Mouse (Mus musculus): Measurements from ENCODE around the gene Gen1. TPM values are rescaled to one million over a fixed set of nuclear protein-coding genes. Genes with fewer than 3 reads are reported as not detected.

Gen1 gene
- polyA plus RNA-seq, 1 experiment: 23.9 TPM

DNA sequence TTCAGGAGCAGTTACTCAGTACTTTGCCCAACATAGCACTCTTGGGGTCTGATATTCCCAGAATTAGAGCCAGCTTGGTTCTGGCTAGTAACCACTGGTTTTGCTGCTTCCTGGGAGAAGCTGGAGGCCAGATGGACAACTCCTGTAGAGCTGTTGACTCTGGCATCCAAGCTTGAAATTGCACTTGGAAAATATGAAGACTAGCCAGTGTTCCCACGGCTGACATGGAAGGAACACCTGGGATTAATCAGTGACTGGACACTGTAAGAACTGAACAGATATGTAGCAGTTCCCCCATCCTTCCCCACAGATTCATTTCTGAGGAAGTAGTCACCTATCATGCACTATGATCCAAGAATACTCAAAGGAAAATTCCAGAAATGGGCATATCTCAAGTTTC is 52.7 kb downstream of the Gen1 start:
- Histone ChIP-seq H3K9ac (ENCODE audit: low read depth, poor library complexity, severe bottlenecking) (no peak overlapping the region), H3K4me1 (ENCODE audit: control insufficient read depth, insufficient read depth, low read length) (no peaks in the 10 kb centered on the region), H3K27me3 (ENCODE audit: control insufficient read depth, insufficient read depth, low read length, poor library complexity, severe bottlenecking) (no peaks in the 10 kb centered on the region), H3K27ac (ENCODE audit: insufficient read depth, low read length) (no peak overlapping the region), H3K36me3 (ENCODE audit: control insufficient read depth, insufficient read depth, low read length, poor library complexity, severe bottlenecking) (no peaks in the 10 kb centered on the region), H3K4me3 (ENCODE audit: low read depth, low read length) (no peak overlapping the region), H3K9me3 (replicated peaks; ENCODE audit: control insufficient read depth, insufficient read depth, low read length, poor library complexity, severe bottlenecking) (no peaks in the 10 kb centered on the region)
- TF ChIP-seq POLR2A (IDR thresholded peaks at IDR 0.05; ENCODE audit: insufficient read depth, low read length) (no peak), EP300 (IDR thresholded peaks at IDR 0.05; ENCODE audit: insufficient read depth, low read depth, low read length) (no peak), CTCF (IDR thresholded peaks at IDR 0.05; ENCODE audit: low read depth, low read length) (no peak)

DNA sequence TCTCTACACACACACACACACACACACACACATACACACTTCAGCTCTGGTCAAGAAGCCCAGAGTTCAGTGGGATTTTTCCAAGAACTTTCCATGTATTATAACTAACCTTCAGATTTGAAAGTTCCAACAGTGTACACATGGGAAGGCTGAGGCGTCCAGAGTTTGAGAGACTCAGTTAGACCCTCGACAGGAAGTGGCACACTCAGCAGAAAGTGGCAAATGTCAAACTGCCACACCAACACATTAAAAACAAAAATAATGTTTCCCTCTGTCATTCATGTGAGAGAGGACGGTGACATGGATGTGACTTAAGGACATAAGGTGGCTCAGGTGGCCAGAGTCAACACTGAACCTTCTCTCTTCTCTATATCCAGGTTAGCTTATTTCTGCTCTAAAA is 55.2 kb downstream of the Gen1 start:
- H3K27me3 ChIP-seq (ENCODE audit: control insufficient read depth, insufficient read depth, low read length, poor library complexity, severe bottlenecking): no peaks in the 10 kb centered on the region
- TF ChIP-seq CTCF (IDR thresholded peaks at IDR 0.05; ENCODE audit: low read depth, low read length) (no peak), EP300 (IDR thresholded peaks at IDR 0.05; ENCODE audit: insufficient read depth, low read depth, low read length) (no peak), POLR2A (IDR thresholded peaks at IDR 0.05; ENCODE audit: insufficient read depth, low read length) (no peak)
- H3K36me3 ChIP-seq (ENCODE audit: control insufficient read depth, insufficient read depth, low read length, poor library complexity, severe bottlenecking): no peaks in the 10 kb centered on the region
- H3K9me3 ChIP-seq (replicated peaks; ENCODE audit: control insufficient read depth, insufficient read depth, low read length, poor library complexity, severe bottlenecking): no peaks in the 10 kb centered on the region
- H3K27ac ChIP-seq (ENCODE audit: insufficient read depth, low read length): no peak overlapping the region
- H3K9ac ChIP-seq (ENCODE audit: low read depth, poor library complexity, severe bottlenecking): no peak overlapping the region
- no peak overlapping the region for H3K4me3 ChIP-seq (ENCODE audit: low read depth, low read length)
- no peaks in the 10 kb centered on the region for H3K4me1 ChIP-seq (ENCODE audit: control insufficient read depth, insufficient read depth, low read length)

DNA sequence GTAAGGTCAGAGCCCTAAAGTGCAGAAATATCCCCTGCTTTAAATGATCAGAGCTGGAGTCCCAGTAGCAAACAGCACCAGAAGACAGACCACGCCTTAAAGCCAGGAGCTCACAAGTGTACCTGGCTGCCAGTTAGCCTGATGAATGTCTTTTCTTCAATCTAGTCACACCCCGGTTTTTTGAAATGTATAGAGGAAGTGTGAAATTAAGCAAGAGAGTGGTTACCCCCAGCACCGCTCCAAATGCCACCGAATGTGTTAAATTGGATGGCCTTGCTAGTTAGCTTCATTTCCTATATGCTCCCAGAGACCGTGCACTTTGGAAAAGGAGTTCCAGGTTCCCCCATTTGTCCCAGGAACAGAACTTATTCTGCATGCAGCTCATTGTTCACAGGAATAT is 56.0 kb downstream of the Gen1 start:
- TF ChIP-seq POLR2A (IDR thresholded peaks at IDR 0.05; ENCODE audit: insufficient read depth, low read length) (no peak), CTCF (IDR thresholded peaks at IDR 0.05; ENCODE audit: low read depth, low read length) (no peak), EP300 (IDR thresholded peaks at IDR 0.05; ENCODE audit: insufficient read depth, low read depth, low read length) (no peak)
- Histone ChIP-seq H3K27ac (ENCODE audit: insufficient read depth, low read length) (no peak overlapping the region), H3K27me3 (ENCODE audit: control insufficient read depth, insufficient read depth, low read length, poor library complexity, severe bottlenecking) (no peaks in the 10 kb centered on the region), H3K36me3 (ENCODE audit: control insufficient read depth, insufficient read depth, low read length, poor library complexity, severe bottlenecking) (no peaks in the 10 kb centered on the region), H3K4me3 (ENCODE audit: low read depth, low read length) (no peak overlapping the region), H3K4me1 (ENCODE audit: control insufficient read depth, insufficient read depth, low read length) (no peaks in the 10 kb centered on the region), H3K9ac (ENCODE audit: low read depth, poor library complexity, severe bottlenecking) (no peak overlapping the region), H3K9me3 (replicated peaks; ENCODE audit: control insufficient read depth, insufficient read depth, low read length, poor library complexity, severe bottlenecking) (no peaks in the 10 kb centered on the region)

- TF ChIP-seq POLR2A (IDR thresholded peaks at IDR 0.05; ENCODE audit: insufficient read depth, low read length): no peak
- TF ChIP-seq CTCF (IDR thresholded peaks at IDR 0.05; ENCODE audit: low read depth, low read length): no peak
- TF ChIP-seq EP300 (IDR thresholded peaks at IDR 0.05; ENCODE audit: insufficient read depth, low read depth, low read length): no peak
- no peak within 1 kb of the TSS for H3K27ac ChIP-seq (ENCODE audit: insufficient read depth, low read length)
- no peaks in the 10 kb centered on the region for H3K4me1 ChIP-seq (ENCODE audit: control insufficient read depth, insufficient read depth, low read length)
- H3K9me3 ChIP-seq (replicated peaks; ENCODE audit: control insufficient read depth, insufficient read depth, low read length, poor library complexity, severe bottlenecking): no peaks in the 10 kb centered on the region
- no peaks in the 10 kb centered on the region for H3K36me3 ChIP-seq (ENCODE audit: control insufficient read depth, insufficient read depth, low read length, poor library complexity, severe bottlenecking)
- no peak within 1 kb of the TSS for H3K4me3 ChIP-seq (ENCODE audit: low read depth, low read length)
- no peaks in the 10 kb centered on the region for H3K27me3 ChIP-seq (ENCODE audit: control insufficient read depth, insufficient read depth, low read length, poor library complexity, severe bottlenecking)
- no peak within 1 kb of the TSS for H3K9ac ChIP-seq (ENCODE audit: low read depth, poor library complexity, severe bottlenecking)
Measured at GRCm38 (mm10) chr12:11208872-11209271, 56.7 kb downstream of the Gen1 start, which contains the start of gene Msgn1. Msgn1 (minus strand) TSS chr12:11208972.

GRCm38 (mm10) chr12:11206321-11206720 is 59.3 kb downstream of the Gen1 start:
- Histone ChIP-seq H3K27me3 (ENCODE audit: control insufficient read depth, insufficient read depth, low read length, poor library complexity, severe bottlenecking) (no peaks in the 10 kb centered on the region), H3K9ac (ENCODE audit: low read depth, poor library complexity, severe bottlenecking) (no peak overlapping the region), H3K4me3 (ENCODE audit: low read depth, low read length) (no peak overlapping the region), H3K27ac (ENCODE audit: insufficient read depth, low read length) (no peak overlapping the region), H3K4me1 (ENCODE audit: control insufficient read depth, insufficient read depth, low read length) (no peaks in the 10 kb centered on the region), H3K9me3 (replicated peaks; ENCODE audit: control insufficient read depth, insufficient read depth, low read length, poor library complexity, severe bottlenecking) (no peaks in the 10 kb centered on the region), H3K36me3 (ENCODE audit: control insufficient read depth, insufficient read depth, low read length, poor library complexity, severe bottlenecking) (no peaks in the 10 kb centered on the region)
- TF ChIP-seq EP300 (IDR thresholded peaks at IDR 0.05; ENCODE audit: insufficient read depth, low read depth, low read length) (no peak), CTCF (IDR thresholded peaks at IDR 0.05; ENCODE audit: low read depth, low read length) (no peak), POLR2A (IDR thresholded peaks at IDR 0.05; ENCODE audit: insufficient read depth, low read length) (no peak)

DNA sequence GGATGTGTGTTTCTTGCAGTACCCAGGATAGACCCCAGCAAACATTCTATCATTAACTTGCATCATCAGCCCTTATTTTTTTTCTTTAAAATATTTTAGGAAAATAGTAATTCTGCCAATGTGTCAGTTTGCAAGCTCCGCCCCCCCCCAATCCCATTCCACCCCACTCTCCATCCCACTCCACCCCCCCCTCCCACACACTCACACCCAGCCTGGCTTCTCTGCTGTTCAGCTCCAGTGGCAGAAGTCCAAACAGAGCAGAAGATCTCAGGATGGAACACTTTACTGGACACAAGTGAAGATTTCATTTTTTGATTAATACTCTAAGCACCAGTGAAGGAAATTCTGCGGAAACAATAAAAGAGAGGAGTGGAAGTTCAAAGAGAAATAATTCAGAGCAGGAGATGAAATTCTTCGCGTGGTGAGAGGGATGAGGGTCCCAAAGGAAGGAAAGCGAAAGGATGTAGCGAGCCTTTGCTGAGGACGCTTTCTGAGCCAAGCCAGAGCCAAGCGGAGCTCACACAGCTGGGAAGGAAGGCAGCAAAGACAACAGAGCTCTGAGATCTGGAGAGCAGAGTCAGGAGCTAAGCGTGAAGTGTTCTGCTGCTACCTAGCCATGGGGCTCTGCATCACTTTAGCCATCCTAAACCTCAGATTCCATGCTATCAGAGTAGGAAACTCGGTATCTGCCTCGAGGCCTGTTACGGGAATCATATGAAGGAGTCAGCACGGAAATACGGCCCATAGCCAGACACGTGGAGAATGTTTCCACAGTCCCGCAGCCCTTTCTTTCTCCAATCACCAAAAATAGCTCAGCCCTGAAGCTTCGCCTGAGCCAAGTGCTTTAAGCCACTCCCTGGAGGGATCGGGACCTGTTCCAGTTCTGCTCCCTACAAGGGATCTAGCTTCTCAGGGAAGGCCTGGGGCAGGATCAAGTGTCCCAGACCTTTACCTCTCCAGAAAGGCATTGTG is 61.6 kb downstream of the Gen1 start:
- Histone ChIP-seq H3K9me3 (replicated peaks; ENCODE audit: control insufficient read depth, insufficient read depth, low read length, poor library complexity, severe bottlenecking) (no peaks in the 10 kb centered on the region), H3K4me1 (ENCODE audit: control insufficient read depth, insufficient read depth, low read length) (no peaks in the 10 kb centered on the region), H3K27ac (ENCODE audit: insufficient read depth, low read length) (no peak overlapping the region), H3K4me3 (ENCODE audit: low read depth, low read length) (no peak overlapping the region), H3K9ac (ENCODE audit: low read depth, poor library complexity, severe bottlenecking) (no peak overlapping the region), H3K36me3 (ENCODE audit: control insufficient read depth, insufficient read depth, low read length, poor library complexity, severe bottlenecking) (no peaks in the 10 kb centered on the region), H3K27me3 (ENCODE audit: control insufficient read depth, insufficient read depth, low read length, poor library complexity, severe bottlenecking) (no peaks in the 10 kb centered on the region)
- TF ChIP-seq CTCF (IDR thresholded peaks at IDR 0.05; ENCODE audit: low read depth, low read length): no peak

All from ES-Bruce4 (cell line).